Mouse (Mus musculus) limb, embryonic 14.5 days (tissue): ENCODE data around the gene Selenof. TPM values are rescaled to one million over a fixed set of nuclear protein-coding genes. Genes with fewer than 3 reads are reported as not detected.

Experiments used
- ATAC-seq: fragments of 200-750 bp; cut with Nextera tagmentation; 2 replicates; pipeline ENCODE4 v1.8.0; 2017; ENCODE audit warnings: low read depth, moderate number of reproducible peaks, moderate TSS enrichment; ENCODE audit not compliant: low FRiP score
- DNase-seq: peaks from one replicate; pipeline ENCODE4 v3.0.0-alpha.2; 2015; ENCODE audit warnings: low spot score
- H3K27ac ChIP-seq: fragments of 300-500 bp; sonication (generic); replicated peaks from 2 replicates; pipeline ENCODE4 v1.5.1; 2014; ENCODE audit warnings: low read depth, mild to moderate bottlenecking, low read length, moderate library complexity, mixed read lengths
- H3K27me3 ChIP-seq: fragments of 300-500 bp; sonication (generic); 2 replicates; pipeline ENCODE4 v1.6.1; 2014; ENCODE audit warnings: low read length, mixed read lengths; ENCODE audit not compliant: control insufficient read depth, insufficient read depth
- H3K36me3 ChIP-seq: fragments of 300-500 bp; sonication (generic); 2 replicates; pipeline ENCODE4 v1.6.1; 2014; ENCODE audit warnings: mild to moderate bottlenecking, low read length, moderate library complexity, mixed read lengths; ENCODE audit not compliant: control insufficient read depth, insufficient read depth
- H3K4me1 ChIP-seq: fragments of 300-500 bp; sonication (generic); 2 replicates; pipeline ENCODE4 v1.6.1; 2014; ENCODE audit warnings: antibody characterized with exemption, low read length, mixed read lengths; ENCODE audit not compliant: control insufficient read depth, insufficient read depth
- H3K4me2 ChIP-seq: fragments of 300-500 bp; sonication (generic); replicated peaks from 2 replicates; pipeline ENCODE4 v1.6.1; 2014; ENCODE audit warnings: low read depth, mild to moderate bottlenecking, low read length, moderate library complexity; ENCODE audit not compliant: severe bottlenecking
- H3K4me3 ChIP-seq: fragments of 300-500 bp; sonication (generic); replicated peaks from 2 replicates; pipeline ENCODE4 v1.5.1; 2014; ENCODE audit warnings: low read length
- H3K9ac ChIP-seq: fragments of 300-500 bp; sonication (generic); 2 replicates; pipeline ENCODE4 v1.6.1; 2014; ENCODE audit warnings: mild to moderate bottlenecking, low read depth, low read length, moderate library complexity; ENCODE audit not compliant: severe bottlenecking
- H3K9me3 ChIP-seq: fragments of 300-500 bp; sonication (generic); 2 replicates; pipeline ENCODE4 v1.6.1; 2016; ENCODE audit warnings: low read length; ENCODE audit not compliant: control insufficient read depth
- POLR2A ChIP-seq: fragments of 200-500 bp; IDR thresholded peaks from 2 replicates; pipeline ENCODE4 v1.8.0; 2012; ENCODE audit warnings: inconsistent platforms, mild to moderate bottlenecking, moderate library complexity, borderline replicate concordance; ENCODE audit not compliant: insufficient read depth, insufficient read length; ENCODE audit errors: extremely low read depth
- WGBS: fragments of 180-500 bp; shearing (Covaris S2); extraction: QIAGEN DNeasy Blood & Tissue Kit; methylation state at CpG from one replicate; pipeline ENCODE4 v1.1.7; 2014; 5-methylcytosine and 5-hydroxymethylcytosine counted together
- polyA plus RNA-seq, 2 experiments: library from polyadenylated mRNA; depleted of rRNA in 1 of 2; stranded (reverse) in 1 of 2; unstranded in 1 of 2; fragments of >200 nt; fragmentation: Nextera tagmentation in 1 of 2; extraction: Ambion mirVana in 1 of 2; gene quantifications; 2 replicates each; pipeline versions ENCODE4 v1.2.1 to v1.2.3; 2012 to 2014

Selenof gene
- polyA plus RNA-seq, 2 experiments: 424 to 555 TPM

GRCm38 (mm10) chr3:144539051-144539450, 31.1 kb upstream of the Selenof start:
- no peak for DNase-seq
- TF ChIP-seq POLR2A: no peak
- no peak overlapping the region for H3K27ac ChIP-seq
- no peak overlapping the region for H3K4me3 ChIP-seq
- H3K27me3 ChIP-seq: no peaks in the 10 kb centered on the region
- peak; percentile 45; the same call in 1 of the 2 replicates for ATAC-seq
- no peaks in the 10 kb centered on the region for H3K36me3 ChIP-seq
- H3K9ac ChIP-seq: no peak overlapping the region
- peaks cover 31% of the 10 kb centered on the region for H3K4me1 ChIP-seq
- no peaks in the 10 kb centered on the region for H3K9me3 ChIP-seq
- no peak overlapping the region for H3K4me2 ChIP-seq
- WGBS: 81% methylated on average over 3 of the region's 3 CpGs

GRCm38 (mm10) chr3:144540805-144541204, 29.3 kb upstream of the Selenof start:
- no peak overlapping the region for H3K27ac ChIP-seq
- H3K4me3 ChIP-seq: no peak overlapping the region
- no peak for DNase-seq
- no peak overlapping the region for H3K9ac ChIP-seq
- H3K4me2 ChIP-seq: no peak overlapping the region
- 82% methylated on average over 3 of the region's 3 CpGs for WGBS
- H3K4me1 ChIP-seq: peaks cover 32% of the 10 kb centered on the region
- no peaks in the 10 kb centered on the region for H3K36me3 ChIP-seq
- ATAC-seq: no peak
- H3K9me3 ChIP-seq: no peaks in the 10 kb centered on the region
- H3K27me3 ChIP-seq: no peaks in the 10 kb centered on the region
- no peak for TF ChIP-seq POLR2A

DNA sequence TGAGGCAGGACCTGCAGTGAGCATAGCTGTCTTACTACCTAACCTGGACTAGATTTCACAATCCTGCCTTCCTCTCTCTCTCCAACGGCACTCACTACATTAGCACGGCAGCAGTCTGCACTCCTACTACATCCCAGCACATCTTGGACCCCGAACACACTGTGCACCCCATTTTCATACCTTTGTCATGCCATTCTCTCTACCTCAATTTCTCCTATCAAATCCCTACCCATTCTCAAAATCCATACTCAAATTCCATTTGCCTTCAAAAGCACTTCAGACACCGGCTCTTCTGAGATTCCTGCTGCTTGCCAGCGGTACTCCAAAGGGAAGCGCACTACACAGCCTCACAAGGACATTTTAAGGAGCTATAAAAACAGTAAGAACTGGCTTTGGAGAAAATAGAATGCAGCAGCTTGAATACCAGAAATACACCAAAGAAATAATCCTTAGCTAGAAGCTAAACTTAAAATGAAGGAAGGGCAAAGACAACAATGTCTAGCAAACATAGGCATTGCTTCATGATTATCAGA, 28.1 kb upstream of the Selenof start:
- Histone ChIP-seq H3K4me1 (peaks cover 36% of the 10 kb centered on the region), H3K36me3 (no peaks in the 10 kb centered on the region), H3K4me2 (no peak overlapping the region), H3K9ac (no peak overlapping the region), H3K27ac (no peak overlapping the region), H3K9me3 (no peaks in the 10 kb centered on the region), H3K27me3 (no peaks in the 10 kb centered on the region), H3K4me3 (no peak overlapping the region)
- DNase-seq (no peak), ATAC-seq (no peak)
- no peak for TF ChIP-seq POLR2A
- WGBS: 47% methylated on average over 6 of the region's 6 CpGs

DNA sequence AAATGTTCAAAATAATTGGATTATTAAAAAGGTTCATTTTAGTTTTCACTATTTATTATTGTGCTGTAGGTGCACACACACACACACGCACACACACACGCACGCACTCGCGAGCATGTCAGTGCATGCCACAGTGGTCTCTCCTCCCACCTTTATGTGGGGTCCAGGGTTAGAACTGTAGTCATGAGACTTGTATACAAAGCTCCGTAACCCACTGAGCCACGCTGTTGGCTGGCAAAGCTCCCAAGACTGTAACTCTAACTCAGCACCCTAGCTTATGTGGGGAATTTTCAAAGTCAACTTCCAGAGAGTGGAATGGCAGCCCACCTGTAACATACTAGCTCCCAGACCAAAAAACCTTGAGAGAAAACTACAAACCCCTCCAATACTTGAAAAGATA, 25.0 kb upstream of the Selenof start:
- WGBS: 69% methylated on average over 7 of the region's 7 CpGs
- DNase-seq: no peak

DNA sequence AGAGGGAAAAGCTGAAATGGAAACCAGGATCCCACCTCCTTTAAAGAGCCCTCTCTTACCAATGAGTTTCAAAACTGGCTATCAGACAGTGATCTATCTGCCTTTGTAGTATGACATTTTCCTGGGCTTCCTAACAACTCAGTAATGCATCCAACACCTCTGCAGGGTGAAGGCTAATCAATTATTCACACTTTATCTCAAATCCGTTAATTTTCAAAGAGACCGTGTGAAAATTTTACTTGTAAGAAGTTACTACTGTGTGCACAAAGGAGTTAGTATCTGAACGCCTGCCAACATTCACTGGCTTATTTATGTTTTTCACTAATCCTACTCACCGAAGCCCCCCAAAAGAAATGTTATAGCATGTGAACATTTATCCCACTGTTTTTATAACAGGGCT, 24.3 kb upstream of the Selenof start:
- Histone ChIP-seq H3K4me1 (peaks cover 23% of the 10 kb centered on the region), H3K4me2 (no peak overlapping the region), H3K9me3 (no peaks in the 10 kb centered on the region), H3K9ac (no peak overlapping the region), H3K27ac (no peak overlapping the region; the same call in 1 of the 2 replicates), H3K36me3 (no peaks in the 10 kb centered on the region), H3K4me3 (no peak overlapping the region), H3K27me3 (no peaks in the 10 kb centered on the region)
- ATAC-seq (no peak), DNase-seq (no peak)
- 44% methylated on average over 4 of the region's 4 CpGs for WGBS
- TF ChIP-seq POLR2A: no peak

More for the DNA sequence above, 25.0 kb upstream of the Selenof start:
- ATAC-seq: no peak
- no peak for TF ChIP-seq POLR2A
- Histone ChIP-seq H3K4me2 (no peak overlapping the region), H3K9me3 (no peaks in the 10 kb centered on the region), H3K36me3 (no peaks in the 10 kb centered on the region), H3K4me1 (peaks cover 23% of the 10 kb centered on the region), H3K9ac (no peak overlapping the region), H3K27me3 (no peaks in the 10 kb centered on the region), H3K27ac (no peak overlapping the region), H3K4me3 (no peak overlapping the region)

DNA sequence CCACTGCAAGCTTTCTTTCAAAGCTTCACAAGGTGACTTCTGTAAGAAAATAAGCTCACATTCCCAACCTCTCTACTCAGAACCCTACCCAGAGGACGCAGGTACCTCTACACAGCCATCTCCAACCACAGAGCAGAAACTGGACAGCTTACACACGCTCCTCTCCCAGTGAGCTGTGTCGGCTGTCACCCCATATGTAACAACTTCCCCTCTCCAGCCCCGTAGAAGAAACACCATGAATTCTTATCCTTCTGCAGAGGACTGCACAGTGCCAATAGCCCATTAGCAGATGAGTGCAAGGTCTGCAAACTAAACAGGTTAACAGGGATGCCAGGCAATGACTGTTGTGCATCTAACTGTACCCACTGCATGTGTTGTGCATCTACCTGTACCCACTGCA, 23.6 kb upstream of the Selenof start:
- no peak for TF ChIP-seq POLR2A
- H3K4me3 ChIP-seq: no peak overlapping the region
- DNase-seq (no peak), ATAC-seq (no peak)
- no peak overlapping the region for H3K4me2 ChIP-seq
- WGBS: 51% methylated on average over 4 of the region's 4 CpGs
- no peaks in the 10 kb centered on the region for H3K36me3 ChIP-seq
- H3K9ac ChIP-seq: no peak overlapping the region
- peaks cover 20% of the 10 kb centered on the region for H3K4me1 ChIP-seq
- no peaks in the 10 kb centered on the region for H3K9me3 ChIP-seq
- no peak overlapping the region for H3K27ac ChIP-seq
- no peaks in the 10 kb centered on the region for H3K27me3 ChIP-seq
